Mouse (Mus musculus): ENCODE measurements around the gene Srsf1. TPM values are rescaled to one million over a fixed set of nuclear protein-coding genes. Genes with fewer than 3 reads are reported as not detected.

Gene Srsf1
- polyA plus RNA-seq, 1 experiment from 2014 or later, result 337 TPM

DNA sequence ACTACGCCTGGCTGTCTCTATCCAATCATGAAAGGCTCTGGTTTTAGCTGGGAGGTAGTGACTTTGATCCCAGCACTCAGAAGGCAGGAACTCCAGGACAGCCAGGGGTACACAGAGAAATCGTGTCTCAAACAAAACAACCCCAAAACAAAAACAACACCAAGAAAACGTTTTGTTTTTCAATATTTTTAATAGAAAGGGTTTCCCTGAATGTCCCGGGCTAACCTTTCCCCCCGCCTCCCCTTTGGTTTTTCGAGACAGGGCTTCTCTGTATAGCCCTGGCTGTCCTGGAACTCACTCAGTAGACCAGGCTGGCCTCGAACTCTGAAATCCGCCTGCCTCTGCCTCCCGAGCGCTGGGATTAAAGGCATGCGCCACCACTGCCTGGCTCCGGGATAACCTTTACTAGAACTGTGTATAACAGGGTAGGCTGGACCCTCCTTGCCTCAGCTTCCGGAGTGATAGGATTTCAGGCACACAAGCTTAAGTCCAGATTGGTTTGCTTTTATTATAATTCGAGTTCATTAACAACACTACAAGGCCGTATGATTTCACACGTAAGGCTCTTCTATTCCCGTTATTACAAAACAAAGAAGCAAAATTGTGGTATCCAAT lies 743 bp upstream of the Srsf1 start:
- H3K36me3 ChIP-seq, result peaks cover 54% of the 10 kb centered on the region
- peak overlapping the region; percentile 100 for H3K27ac ChIP-seq
- no peaks in the 10 kb centered on the region for H3K27me3 ChIP-seq (ENCODE audit: insufficient read depth, poor library complexity, severe bottlenecking)
- H3K4me1 ChIP-seq (replicated peaks), result peaks cover 35% of the 10 kb centered on the region
- 69% methylated on average over 17 of the region's 17 CpGs for WGBS
- no peaks in the 10 kb centered on the region for H3K9me3 ChIP-seq
- peak overlapping the region; percentile 99 for H3K4me3 ChIP-seq
- DNase-seq (ENCODE audit: low spot score), result no peak

- peak; percentile 76 for DNase-seq (ENCODE audit: low spot score)
- peak overlapping the region; percentile 100 for H3K27ac ChIP-seq
- peak overlapping the region; percentile 99 for H3K4me3 ChIP-seq
- no peaks in the 10 kb centered on the region for H3K27me3 ChIP-seq (ENCODE audit: insufficient read depth, poor library complexity, severe bottlenecking)
- peaks cover 54% of the 10 kb centered on the region for H3K36me3 ChIP-seq
- no peaks in the 10 kb centered on the region for H3K9me3 ChIP-seq
- H3K4me1 ChIP-seq (replicated peaks), result peaks cover 39% of the 10 kb centered on the region
- under 1% methylated on average over 76 of the region's 76 CpGs for whole genome bisulfite sequencing
Measured at GRCm38 (mm10) chr11:88047871-88048531, 828 bp downstream of the Srsf1 start.

DNA sequence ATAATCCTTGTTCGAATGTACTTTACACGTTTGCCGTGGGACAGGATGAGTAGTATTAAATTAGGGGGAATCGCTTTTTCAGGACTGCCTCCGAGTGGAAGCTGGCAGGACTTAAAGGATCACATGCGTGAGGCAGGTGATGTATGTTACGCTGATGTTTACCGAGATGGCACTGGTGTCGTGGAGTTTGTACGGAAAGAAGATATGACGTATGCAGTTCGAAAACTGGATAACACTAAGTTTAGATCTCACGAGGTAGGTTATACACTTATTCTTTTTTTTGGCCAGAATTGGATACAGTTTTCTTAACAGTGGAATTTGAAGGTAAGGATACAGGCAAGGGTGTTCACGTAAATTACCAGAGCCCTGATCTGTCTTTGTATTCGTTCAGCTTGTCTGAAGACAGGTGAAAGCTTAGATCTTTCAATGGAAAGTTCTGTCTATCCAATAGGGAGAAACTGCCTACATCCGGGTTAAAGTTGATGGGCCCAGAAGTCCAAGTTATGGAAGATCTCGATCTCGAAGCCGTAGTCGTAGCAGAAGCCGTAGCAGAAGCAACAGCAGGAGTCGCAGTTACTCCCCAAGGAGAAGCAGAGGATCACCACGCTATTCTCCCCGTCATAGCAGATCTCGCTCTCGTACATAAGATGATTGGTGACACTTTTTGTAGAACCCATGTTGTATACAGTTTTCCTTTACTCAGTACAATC lies 1.9 kb downstream of the Srsf1 start:
- DNase-seq (ENCODE audit: low spot score), result no peak
- H3K4me1 ChIP-seq (replicated peaks), result peaks cover 39% of the 10 kb centered on the region
- WGBS, result 34% methylated on average over 26 of the region's 26 CpGs
- H3K27me3 ChIP-seq (ENCODE audit: insufficient read depth, poor library complexity, severe bottlenecking), result no peaks in the 10 kb centered on the region
- peaks cover 58% of the 10 kb centered on the region for H3K36me3 ChIP-seq
- H3K27ac ChIP-seq, result peak overlapping the region; percentile 100
- no peaks in the 10 kb centered on the region for H3K9me3 ChIP-seq
- H3K4me3 ChIP-seq, result peak overlapping the region; percentile 99

DNA sequence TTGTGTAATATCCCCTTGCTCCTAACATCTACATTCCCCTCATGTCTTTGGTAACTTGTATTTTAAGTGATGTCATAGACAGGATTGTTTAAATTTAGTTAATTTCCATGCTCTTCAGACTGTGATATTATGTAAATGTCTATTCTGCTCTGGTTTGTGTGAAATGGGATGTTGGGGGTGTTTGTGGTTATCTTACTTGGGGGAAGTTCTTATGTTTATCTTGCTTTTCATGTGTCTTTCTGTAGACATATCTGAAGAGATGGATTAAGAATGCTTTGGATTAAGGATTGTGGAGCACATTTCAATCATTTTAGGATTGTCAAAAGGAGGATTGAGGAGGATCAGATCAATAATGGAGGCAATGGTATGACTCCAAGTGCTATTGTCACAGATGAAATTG lies 2.6 kb downstream of the Srsf1 start:
- H3K9me3 ChIP-seq, result no peaks in the 10 kb centered on the region
- H3K27ac ChIP-seq, result no peak overlapping the region
- H3K4me1 ChIP-seq (replicated peaks), result peaks cover 39% of the 10 kb centered on the region
- peaks cover 59% of the 10 kb centered on the region for H3K36me3 ChIP-seq
- no peaks in the 10 kb centered on the region for H3K27me3 ChIP-seq (ENCODE audit: insufficient read depth, poor library complexity, severe bottlenecking)
- no peak for DNase-seq (ENCODE audit: low spot score)
- H3K4me3 ChIP-seq, result peak overlapping the region; percentile 99

GRCm38 (mm10) chr11:88052638-88053037 lies 5.5 kb downstream of the Srsf1 start:
- H3K4me3 ChIP-seq, result no peak overlapping the region
- H3K27ac ChIP-seq, result no peak overlapping the region
- no peaks in the 10 kb centered on the region for H3K27me3 ChIP-seq (ENCODE audit: insufficient read depth, poor library complexity, severe bottlenecking)
- no peak for DNase-seq (ENCODE audit: low spot score)
- peaks cover 27% of the 10 kb centered on the region for H3K4me1 ChIP-seq (replicated peaks)
- H3K9me3 ChIP-seq, result no peaks in the 10 kb centered on the region
- peaks cover 67% of the 10 kb centered on the region for H3K36me3 ChIP-seq
- 85% methylated on average over 4 of the region's 4 CpGs for WGBS

DNA sequence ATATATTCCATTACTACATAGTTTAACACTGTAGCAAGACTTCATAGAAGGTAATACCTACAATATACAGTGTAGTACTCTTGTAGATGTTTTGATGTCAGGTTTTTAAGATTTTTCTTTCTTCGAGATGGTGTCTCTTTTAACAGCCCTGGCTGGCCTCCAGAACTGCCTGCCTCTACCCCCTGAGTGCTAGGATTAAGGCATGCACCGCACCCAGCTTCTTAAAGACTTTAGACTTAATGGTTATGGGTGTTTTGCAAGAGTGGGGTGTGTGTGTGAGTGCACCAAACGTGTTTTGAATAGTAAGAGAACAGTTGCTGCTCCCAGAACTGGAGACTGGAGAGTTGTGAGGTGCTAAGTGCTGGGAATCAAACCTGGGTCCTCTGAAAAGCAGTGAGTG lies 6.6 kb downstream of the Srsf1 start:
- no peak overlapping the region for H3K4me3 ChIP-seq
- no peak for DNase-seq (ENCODE audit: low spot score)
- H3K27ac ChIP-seq, result no peak overlapping the region
- H3K9me3 ChIP-seq, result no peaks in the 10 kb centered on the region
- WGBS, result 69% methylated on average over 3 of the region's 3 CpGs
- peaks cover 61% of the 10 kb centered on the region for H3K36me3 ChIP-seq
- H3K4me1 ChIP-seq (replicated peaks), result peaks cover 27% of the 10 kb centered on the region
- H3K27me3 ChIP-seq (ENCODE audit: insufficient read depth, poor library complexity, severe bottlenecking), result no peaks in the 10 kb centered on the region

- Histone ChIP-seq H3K4me3 (no peak overlapping the region), H3K4me1 (replicated peaks) (peaks cover 21% of the 10 kb centered on the region), H3K27me3 (ENCODE audit: insufficient read depth, poor library complexity, severe bottlenecking) (no peaks in the 10 kb centered on the region), H3K9me3 (no peaks in the 10 kb centered on the region), H3K27ac (no peak overlapping the region), H3K36me3 (peaks cover 53% of the 10 kb centered on the region)
- DNase-seq (ENCODE audit: low spot score), result peak; percentile 43
- 79% methylated on average over 1 of the region's 1 CpGs for WGBS
Measured at GRCm38 (mm10) chr11:88054589-88054988, 7.4 kb downstream of the Srsf1 start.

DNA sequence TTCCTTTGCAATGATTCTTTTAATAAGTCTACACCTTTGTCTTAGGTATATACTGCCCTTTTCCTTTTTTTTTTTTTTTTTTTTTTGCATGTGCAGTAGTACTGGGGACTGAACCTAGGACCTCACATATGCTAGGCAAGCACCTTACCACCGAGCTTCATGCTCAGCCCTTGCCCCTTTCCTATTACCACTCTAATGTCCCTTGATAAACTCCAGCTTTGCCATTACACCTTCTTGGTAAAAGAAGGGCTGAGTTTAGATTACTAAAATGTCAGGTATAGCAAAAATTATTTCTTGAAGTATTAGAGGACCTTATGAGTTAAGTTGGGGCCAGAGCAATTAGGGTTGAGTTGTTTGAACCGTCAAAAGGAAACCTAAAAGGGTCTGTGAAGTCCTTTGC lies 8.6 kb downstream of the Srsf1 start:
- DNase-seq (ENCODE audit: low spot score), result no peak
- WGBS, result 87% methylated on average over 2 of the region's 2 CpGs
- H3K9me3 ChIP-seq, result no peaks in the 10 kb centered on the region
- H3K27ac ChIP-seq, result no peak overlapping the region
- H3K36me3 ChIP-seq, result peaks cover 41% of the 10 kb centered on the region
- peaks cover 10% of the 10 kb centered on the region for H3K4me1 ChIP-seq (replicated peaks)
- no peaks in the 10 kb centered on the region for H3K27me3 ChIP-seq (ENCODE audit: insufficient read depth, poor library complexity, severe bottlenecking)
- no peak overlapping the region for H3K4me3 ChIP-seq

DNA sequence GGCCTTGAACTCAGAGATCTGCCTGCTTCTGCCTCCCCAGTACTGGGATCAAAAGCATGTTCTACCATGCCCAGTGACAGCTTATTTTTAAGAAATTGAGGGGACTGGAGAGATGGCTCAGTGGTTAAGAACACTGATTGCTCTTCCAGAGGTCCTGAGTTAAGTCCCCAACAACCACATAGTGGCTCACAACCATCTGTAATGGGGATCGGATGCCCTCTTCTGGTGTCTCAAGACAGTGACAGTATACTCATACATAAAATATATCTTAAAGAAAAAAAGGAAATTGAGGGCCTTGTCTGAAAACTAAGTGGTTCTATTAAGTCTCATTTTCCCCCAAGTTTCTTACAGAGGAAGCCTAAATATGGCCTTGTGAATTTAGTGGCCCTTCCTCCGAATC lies 10.6 kb downstream of the Srsf1 start:
- H3K4me3 ChIP-seq, result no peak overlapping the region
- H3K9me3 ChIP-seq, result no peaks in the 10 kb centered on the region

GRCm38 (mm10) chr11:88059141-88059540 lies 12.0 kb downstream of the Srsf1 start:
- H3K36me3 ChIP-seq, result peaks cover 8% of the 10 kb centered on the region
- H3K4me1 ChIP-seq (replicated peaks), result no peaks in the 10 kb centered on the region
- H3K4me3 ChIP-seq, result no peak overlapping the region
- no peaks in the 10 kb centered on the region for H3K27me3 ChIP-seq (ENCODE audit: insufficient read depth, poor library complexity, severe bottlenecking)
- H3K9me3 ChIP-seq, result no peaks in the 10 kb centered on the region
- DNase-seq (ENCODE audit: low spot score), result peak; percentile 31
- WGBS, result 49% methylated on average over 2 of the region's 2 CpGs
- no peak overlapping the region for H3K27ac ChIP-seq

More for the DNA sequence above, 10.6 kb downstream of the Srsf1 start:
- Histone ChIP-seq H3K4me1 (replicated peaks) (no peaks in the 10 kb centered on the region), H3K27ac (no peak overlapping the region), H3K27me3 (ENCODE audit: insufficient read depth, poor library complexity, severe bottlenecking) (no peaks in the 10 kb centered on the region), H3K36me3 (peaks cover 21% of the 10 kb centered on the region)
- WGBS, result 74% methylated on average over 2 of the region's 2 CpGs
- no peak for DNase-seq (ENCODE audit: low spot score)

DNA sequence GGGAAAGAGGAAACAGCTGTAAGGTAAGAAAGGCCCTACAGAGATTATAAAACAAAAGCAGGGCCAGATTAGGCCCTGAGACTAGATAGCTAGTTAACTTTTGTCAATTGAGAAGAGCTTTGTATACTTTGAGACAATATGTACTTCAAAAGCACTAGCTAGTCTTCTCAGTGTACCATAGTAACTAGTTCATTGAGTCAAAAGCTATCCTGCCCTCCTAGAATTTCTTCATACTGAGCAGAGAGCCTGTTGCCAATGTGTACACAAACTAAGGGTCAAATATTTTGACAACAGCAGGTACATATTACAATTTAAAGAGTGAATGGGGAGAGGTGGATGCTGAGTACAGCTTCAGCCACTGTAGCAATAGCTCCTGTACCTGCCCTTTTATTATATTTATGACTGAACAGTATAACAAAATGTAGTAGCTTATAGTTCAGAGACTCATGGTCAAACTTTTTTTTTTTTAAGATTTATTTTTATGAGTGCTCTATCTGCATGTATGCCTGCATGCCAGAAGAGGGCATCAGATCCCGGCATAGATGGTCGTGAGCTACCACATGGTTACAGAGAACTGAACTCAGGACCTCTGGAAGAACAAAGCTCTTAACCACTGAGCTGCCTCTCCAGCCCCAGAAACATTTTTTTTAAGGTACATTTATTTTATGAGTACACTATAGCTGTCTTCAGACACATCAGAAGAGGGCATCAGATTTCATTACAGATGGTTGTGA lies 14.9 kb downstream of the Srsf1 start:
- H3K4me3 ChIP-seq, result no peak overlapping the region
- H3K36me3 ChIP-seq, result no peaks in the 10 kb centered on the region
- no peaks in the 10 kb centered on the region for H3K9me3 ChIP-seq
- H3K27me3 ChIP-seq (ENCODE audit: insufficient read depth, poor library complexity, severe bottlenecking), result no peaks in the 10 kb centered on the region
- no peak for DNase-seq (ENCODE audit: low spot score)
- WGBS, result 81% methylated on average over 2 of the region's 2 CpGs
- peaks cover 7% of the 10 kb centered on the region for H3K4me1 ChIP-seq (replicated peaks)
- no peak overlapping the region for H3K27ac ChIP-seq

DNA sequence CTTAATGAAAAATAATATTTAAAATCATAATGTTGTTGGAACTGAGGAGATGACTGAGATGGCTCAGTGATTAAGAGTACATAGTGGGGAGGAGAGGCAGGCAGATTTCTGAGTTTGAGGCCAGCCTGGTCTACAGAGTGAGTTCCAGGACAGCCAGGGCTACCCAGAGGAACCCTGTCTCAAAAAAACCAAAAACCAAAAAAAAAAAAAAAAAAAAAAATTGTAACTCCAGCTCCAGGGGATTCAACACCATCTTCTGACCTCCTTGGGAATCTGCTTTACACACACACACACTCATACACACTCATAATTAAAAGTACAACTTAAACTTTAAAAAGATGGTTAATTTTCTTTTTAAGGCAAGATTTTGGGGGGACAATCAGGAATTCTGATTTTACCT lies 18.6 kb downstream of the Srsf1 start:
- no peak for DNase-seq (ENCODE audit: low spot score)
- Histone ChIP-seq H3K27me3 (ENCODE audit: insufficient read depth, poor library complexity, severe bottlenecking) (no peaks in the 10 kb centered on the region), H3K27ac (no peak overlapping the region), H3K4me3 (no peak overlapping the region), H3K36me3 (no peaks in the 10 kb centered on the region), H3K9me3 (no peaks in the 10 kb centered on the region), H3K4me1 (replicated peaks) (peaks cover 24% of the 10 kb centered on the region)

GRCm38 (mm10) chr11:88067191-88067585 lies 20.0 kb downstream of the Srsf1 start:
- 3% methylated on average over 8 of the region's 8 CpGs for WGBS
- DNase-seq (ENCODE audit: low spot score), result no peak
- peaks cover 39% of the 10 kb centered on the region for H3K4me1 ChIP-seq (replicated peaks)
- H3K27me3 ChIP-seq (ENCODE audit: insufficient read depth, poor library complexity, severe bottlenecking), result no peaks in the 10 kb centered on the region
- peak overlapping the region; percentile 100 for H3K27ac ChIP-seq
- no peaks in the 10 kb centered on the region for H3K9me3 ChIP-seq
- peak overlapping the region; percentile 99 for H3K4me3 ChIP-seq
- H3K36me3 ChIP-seq, result no peaks in the 10 kb centered on the region

All from hindbrain, embryonic 10.5 days (tissue).